Mouse (Mus musculus) lung, postnatal 0 days (tissue): ENCODE measurements at regions not wholly inside any gene's neighbourhood (a gene's known extent, or its start where the extent isn't known, plus 50 kb on each side); places are given as distances from the start of the nearest gene placed in this dataset.

Experiments used
- CTCF ChIP-seq: IDR thresholded peaks from 2 replicates; pipeline ENCODE4 v1.5.1; 2016; ENCODE audit warnings: antibody characterized with exemption, mild to moderate bottlenecking
- EP300 ChIP-seq: IDR thresholded peaks from 2 replicates; pipeline ENCODE4 v1.6.1; 2016; ENCODE audit warnings: antibody characterized with exemption, mild to moderate bottlenecking, control low read depth

- TF ChIP-seq EP300 = no peak
- TF ChIP-seq CTCF = no peak
These were observed 239.0 kb upstream of the Adam34 start for GRCm38 (mm10) chr8:43948807-43949206.
